Mouse (Mus musculus) layer of hippocampus, adult 2 months (tissue): ENCODE results near the gene Ube3b. TPM values are rescaled to one million over a fixed set of nuclear protein-coding genes. Genes with fewer than 3 reads are reported as not detected.

Experiments used
- DNase-seq, 2 experiments: peaks; one replicate each; pipeline ENCODE4 v3.0.0; 2022; ENCODE audit warnings: low spot score in 2 of 2
- H3K27ac ChIP-seq: fragments of 200-600 bp; 2 replicates; pipeline ENCODE4 v1.8.1; 2022
- H3K4me3 ChIP-seq: fragments of 200-600 bp; 2 replicates; pipeline ENCODE4 v1.8.1; 2022; ENCODE audit warnings: mild to moderate bottlenecking
- CTCF ChIP-seq: fragments of 200-600 bp; conservative IDR thresholded peaks from 2 replicates; pipeline ENCODE4 v1.8.1; 2022; ENCODE audit warnings: antibody characterized with exemption, mild to moderate bottlenecking, moderate library complexity
- total RNA-seq, 2 experiments: library from RNA; stranded (reverse); gene quantifications; 2 replicates each; pipeline ENCODE4 v1.2.3; 2021

Ube3b gene
- total RNA-seq, 2 experiments from 2014 or later, result 80.8 to 85.6 TPM

GRCm38 (mm10) chr5:114418541-114418940 is 38.1 kb downstream of the Ube3b start:
- TF ChIP-seq CTCF, result peak; percentile 68
- Histone ChIP-seq H3K4me3 (no peak overlapping the region), H3K27ac (no peak overlapping the region)
- DNase-seq, result no peak

- Histone ChIP-seq H3K27ac (no peak overlapping the region), H3K4me3 (no peak overlapping the region)
- DNase-seq, result no peak
- TF ChIP-seq CTCF, result no peak
Measured at GRCm38 (mm10) chr5:114421561-114422298, 41.3 kb downstream of the Ube3b start.

GRCm38 (mm10) chr5:114422591-114422990 is 42.2 kb downstream of the Ube3b start:
- no peak for TF ChIP-seq CTCF
- Histone ChIP-seq H3K27ac (no peak overlapping the region), H3K4me3 (no peak overlapping the region)
- DNase-seq, result no peak

GRCm38 (mm10) chr5:114423961-114424360 is 43.6 kb downstream of the Ube3b start:
- TF ChIP-seq CTCF, result no peak
- no peak overlapping the region for H3K4me3 ChIP-seq
- H3K27ac ChIP-seq, result no peak overlapping the region
- DNase-seq, result no peak

- DNase-seq, result no peak
- TF ChIP-seq CTCF, result no peak
Measured at GRCm38 (mm10) chr5:114426732-114427131, 46.3 kb downstream of the Ube3b start.

GRCm38 (mm10) chr5:114428621-114429020 is 48.2 kb downstream of the Ube3b start:
- Histone ChIP-seq H3K27ac (no peak overlapping the region), H3K4me3 (no peak overlapping the region)
- no peak for TF ChIP-seq CTCF
- DNase-seq, result no peak

More at GRCm38 (mm10) chr5:114426732-114427131, 46.3 kb downstream of the Ube3b start:
- Histone ChIP-seq H3K4me3 (no peak overlapping the region), H3K27ac (no peak overlapping the region)

GRCm38 (mm10) chr5:114429781-114430180 is 49.4 kb downstream of the Ube3b start:
- no peak overlapping the region for H3K4me3 ChIP-seq
- DNase-seq, result no peak
- no peak for TF ChIP-seq CTCF
- H3K27ac ChIP-seq, result no peak overlapping the region

GRCm38 (mm10) chr5:114434359-114434758 is 54.0 kb downstream of the Ube3b start:
- no peak for TF ChIP-seq CTCF
- H3K4me3 ChIP-seq, result no peak overlapping the region
- DNase-seq, result no peak

GRCm38 (mm10) chr5:114435588-114435987 is 55.2 kb downstream of the Ube3b start:
- Histone ChIP-seq H3K4me3 (no peak overlapping the region), H3K27ac (no peak overlapping the region)
- TF ChIP-seq CTCF, result no peak
- no peak for DNase-seq

More at GRCm38 (mm10) chr5:114434359-114434758, 54.0 kb downstream of the Ube3b start:
- H3K27ac ChIP-seq, result no peak overlapping the region

- Histone ChIP-seq H3K27ac (peak within 1 kb of the TSS; percentile 86), H3K4me3 (peak within 1 kb of the TSS; percentile 77)
- peak; percentile 98 to 99 for DNase-seq
- no peak for TF ChIP-seq CTCF
Measured at GRCm38 (mm10) chr5:114443566-114444367, 63.4 kb downstream of the Ube3b start, which contains the start of the genes Mmab and Mvk. Mmab (minus strand) TSS chr5:114444060. Mvk (plus strand) TSS chr5:114444269.

GRCm38 (mm10) chr5:114444368-114444692 is 63.9 kb downstream of the Ube3b start:
- Histone ChIP-seq H3K4me3 (peak overlapping the region; percentile 77), H3K27ac (peak overlapping the region; percentile 78; the same call in 1 of the 2 replicates)
- DNase-seq, result no peak
- no peak for TF ChIP-seq CTCF

- TF ChIP-seq CTCF, result no peak
- Histone ChIP-seq H3K27ac (no peak overlapping the region), H3K4me3 (no peak overlapping the region)
- DNase-seq, result no peak
Measured at GRCm38 (mm10) chr5:114449011-114449410, 68.6 kb downstream of the Ube3b start.

- no peak for DNase-seq
- Histone ChIP-seq H3K27ac (no peak overlapping the region), H3K4me3 (no peak overlapping the region)
- TF ChIP-seq CTCF, result 0 out of 2 replicates have a peak, but pooled peaks have one; percentile 12
Measured at GRCm38 (mm10) chr5:114456287-114456686, 75.9 kb downstream of the Ube3b start.
